Mouse (Mus musculus) common myeloid progenitor, adult 5-6 weeks (primary cell): Measurements from ENCODE around the gene Vasn. TPM values are rescaled to one million over a fixed set of nuclear protein-coding genes. Genes with fewer than 3 reads are reported as not detected.

Experiments used
- ATAC-seq: replicated peaks from 2 replicates; pipeline ENCODE4 v1.8.0; 2016; ENCODE audit warnings: low read depth, mild to moderate bottlenecking, moderate TSS enrichment, inconsistent platforms; ENCODE audit not compliant: poor library complexity, severe bottlenecking
- total RNA-seq: library from RNA; stranded (forward); fragments of 200-1000, 187-1606 nt; gene quantifications from 2 replicates; pipeline ENCODE4 v1.2.3, GENCODE M21; 2017

Vasn gene
- total RNA-seq, 1 experiment from 2014 or later, result 0.46 TPM

DNA sequence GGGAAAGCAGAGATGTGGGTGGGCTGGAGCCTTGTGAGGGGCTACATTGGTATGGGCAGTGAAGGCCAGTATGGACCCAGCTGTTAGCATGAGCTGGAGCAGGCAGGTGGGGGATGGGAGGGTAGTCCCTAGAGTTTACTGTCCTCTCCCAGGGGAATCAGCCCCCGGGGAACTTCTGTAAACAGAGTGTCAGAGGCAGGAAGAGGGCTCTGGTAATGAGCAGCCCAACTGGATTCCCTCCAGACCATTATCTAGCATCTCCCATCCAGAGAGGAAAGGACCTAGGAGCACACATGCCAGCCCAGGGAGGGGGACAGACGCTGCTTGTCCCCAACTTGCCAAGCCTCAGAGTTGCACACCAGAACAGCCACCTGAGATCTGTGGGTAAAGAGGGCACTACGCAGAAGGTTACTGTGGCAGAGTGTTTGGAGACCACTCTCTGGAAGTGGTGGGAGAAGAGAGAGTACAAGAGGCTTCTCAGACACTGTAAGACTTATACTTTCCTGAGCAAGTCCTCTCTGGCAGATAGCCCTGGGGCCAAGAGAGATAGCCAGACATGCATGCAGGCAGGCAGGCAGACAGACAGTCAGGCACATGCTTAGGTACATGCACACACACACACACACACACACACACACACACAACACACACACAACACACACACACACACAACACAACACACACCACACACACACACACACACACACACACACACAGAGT is 1.5 kb downstream of the Vasn start:
- no peak for ATAC-seq

DNA sequence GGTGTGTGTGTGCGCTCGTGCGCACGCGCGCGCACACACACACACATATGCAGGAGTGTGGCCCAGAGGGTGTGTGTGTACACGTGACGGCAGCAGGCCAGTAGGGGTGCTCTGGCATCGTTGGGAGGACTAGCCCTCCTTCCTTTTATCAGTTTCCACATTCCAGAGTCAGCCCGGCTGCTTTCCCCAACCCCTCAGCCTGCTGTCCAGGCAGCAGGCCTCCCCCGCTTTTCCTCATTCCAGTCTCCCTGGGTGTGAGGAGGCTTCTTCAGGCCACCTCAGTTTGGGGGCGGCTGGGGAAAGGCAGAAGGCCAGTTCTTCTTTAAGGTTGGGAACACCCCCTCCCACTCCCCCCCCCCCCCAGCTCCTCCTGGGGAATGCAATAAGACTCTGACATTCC is 2.4 kb downstream of the Vasn start:
- no peak for ATAC-seq

DNA sequence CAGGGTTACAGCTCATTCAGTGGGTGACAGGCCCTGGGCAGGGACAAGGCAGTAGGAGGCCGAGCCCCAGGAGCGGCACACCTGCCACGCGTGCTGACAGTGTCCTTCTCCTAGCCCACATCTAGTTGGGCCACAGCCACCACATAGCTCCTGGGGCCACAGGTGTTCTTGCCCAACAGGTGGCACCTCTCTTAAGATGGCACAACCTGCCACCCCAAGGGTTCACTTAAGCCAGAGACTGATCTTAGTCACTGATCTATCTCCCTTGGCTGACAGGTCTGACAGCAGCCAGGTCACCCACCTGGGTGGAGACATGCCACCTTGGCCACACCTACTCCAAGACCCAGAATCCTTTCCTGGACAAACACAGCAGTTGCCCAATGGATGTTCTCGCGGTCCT is 3.2 kb downstream of the Vasn start:
- no peak for ATAC-seq

DNA sequence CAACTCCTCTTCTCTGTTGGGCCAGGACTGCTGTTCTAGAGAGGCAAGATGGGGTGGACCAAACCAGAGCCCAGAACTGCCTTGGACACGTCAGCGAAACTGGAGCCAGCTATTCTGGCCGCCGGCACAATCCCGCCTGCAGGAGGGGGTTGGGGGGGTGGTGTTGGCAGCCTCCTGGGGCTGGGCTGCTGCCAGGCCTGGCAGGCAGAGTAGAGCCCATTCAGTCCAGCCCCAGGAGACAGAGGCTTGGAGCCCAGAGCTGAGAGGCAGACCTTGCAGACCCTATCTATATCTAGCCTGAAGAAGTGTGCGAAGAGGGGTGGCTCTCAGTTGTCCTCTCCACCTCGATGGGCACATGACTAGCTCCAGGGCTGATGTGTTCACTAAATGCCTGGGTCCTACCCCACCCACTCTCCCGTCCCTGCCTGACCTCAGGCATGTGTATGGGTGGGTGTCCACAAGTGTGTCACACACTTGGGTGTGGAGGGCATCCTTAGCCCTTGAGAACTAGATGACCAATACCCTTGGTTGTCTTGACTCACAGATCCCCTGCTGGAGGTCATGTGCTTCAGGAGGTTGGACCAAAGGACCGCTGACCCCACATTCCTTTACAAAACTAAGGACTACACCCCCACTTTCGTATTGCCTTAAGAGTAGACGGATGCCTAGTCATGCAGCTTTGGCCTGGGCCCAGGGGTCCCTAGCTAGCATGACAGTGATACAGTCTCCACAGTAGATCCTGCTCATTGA is 4.1 kb downstream of the Vasn start:
- no peak for ATAC-seq

DNA sequence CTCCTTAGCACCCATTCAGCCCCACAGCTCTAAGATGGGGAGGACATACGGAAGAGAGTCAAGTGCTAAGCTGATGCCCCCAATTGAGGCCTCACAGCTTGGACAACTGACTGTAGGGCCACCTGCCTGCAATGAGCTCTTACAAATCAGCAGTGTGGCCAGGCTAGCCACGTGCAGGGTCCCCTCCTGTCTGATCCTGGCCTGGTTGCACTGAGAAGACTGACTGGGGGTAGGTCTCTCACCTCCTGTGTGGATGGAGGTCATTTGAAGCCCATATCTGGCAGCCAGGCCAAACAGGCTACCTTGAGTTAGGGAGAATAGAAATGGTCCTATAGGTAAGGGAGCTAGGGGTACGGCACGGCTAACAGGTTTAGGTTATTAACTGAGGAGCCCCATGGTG is 6.1 kb downstream of the Vasn start:
- no peak for ATAC-seq

- ATAC-seq, result no peak
Observed at GRCm38 (mm10) chr16:4646831-4647230, 7.1 kb downstream of the Vasn start.

DNA sequence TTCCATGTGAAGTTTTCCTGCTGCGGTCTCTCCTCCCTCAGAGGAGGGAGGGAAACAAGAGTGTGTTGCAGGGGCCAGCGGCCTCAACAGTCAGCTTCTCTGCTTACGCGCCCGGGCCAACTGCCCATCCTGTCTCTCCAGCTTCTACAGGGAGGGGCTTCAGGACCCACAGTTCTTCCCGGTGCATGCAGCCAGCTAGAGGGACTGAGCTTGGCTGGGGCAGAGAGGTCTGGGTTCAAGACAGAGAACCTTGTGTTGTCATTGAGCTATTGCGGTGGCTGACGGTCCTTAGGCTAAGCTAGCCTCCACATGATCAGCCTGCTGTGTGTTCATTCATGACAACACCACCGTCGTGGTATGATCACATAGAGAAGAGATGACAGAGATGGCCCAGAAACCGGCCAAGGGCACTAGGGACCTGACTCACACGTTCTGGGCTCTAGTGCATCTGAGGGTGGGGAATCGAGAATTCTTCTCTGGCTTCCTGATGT is 8.0 kb downstream of the Vasn start:
- ATAC-seq, result no peak

- no peak for ATAC-seq
Observed at GRCm38 (mm10) chr16:4648416-4649023, 8.8 kb downstream of the Vasn start.

- no peak for ATAC-seq
Observed at GRCm38 (mm10) chr16:4649211-4649610, 9.5 kb downstream of the Vasn start.

- no peak for ATAC-seq
Observed at GRCm38 (mm10) chr16:4649692-4650091, 10.0 kb downstream of the Vasn start.

DNA sequence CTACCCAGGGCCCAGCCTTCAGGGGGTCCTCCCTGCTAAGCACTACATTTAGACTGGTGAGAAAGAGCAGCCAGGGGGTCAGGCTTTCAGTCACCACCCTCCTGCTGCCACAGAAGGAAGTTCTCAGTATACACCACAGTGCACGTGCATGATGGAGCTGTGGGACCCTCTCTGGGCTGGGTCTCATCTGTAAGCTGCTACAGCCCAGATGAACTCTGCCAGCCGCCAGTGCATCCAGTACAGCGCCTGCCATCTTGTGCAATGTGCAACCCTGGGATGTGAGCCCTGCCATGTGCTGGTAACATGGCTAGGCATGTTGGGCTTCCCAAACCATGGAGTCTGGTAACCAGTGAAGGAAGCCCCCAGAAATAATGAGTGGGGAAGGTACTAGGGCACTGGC is 10.4 kb downstream of the Vasn start:
- ATAC-seq, result no peak

GRCm38 (mm10) chr16:4651081-4651480 is 11.3 kb downstream of the Vasn start:
- ATAC-seq, result no peak

- ATAC-seq, result no peak
Observed at GRCm38 (mm10) chr16:4651624-4652023, 11.9 kb downstream of the Vasn start.

DNA sequence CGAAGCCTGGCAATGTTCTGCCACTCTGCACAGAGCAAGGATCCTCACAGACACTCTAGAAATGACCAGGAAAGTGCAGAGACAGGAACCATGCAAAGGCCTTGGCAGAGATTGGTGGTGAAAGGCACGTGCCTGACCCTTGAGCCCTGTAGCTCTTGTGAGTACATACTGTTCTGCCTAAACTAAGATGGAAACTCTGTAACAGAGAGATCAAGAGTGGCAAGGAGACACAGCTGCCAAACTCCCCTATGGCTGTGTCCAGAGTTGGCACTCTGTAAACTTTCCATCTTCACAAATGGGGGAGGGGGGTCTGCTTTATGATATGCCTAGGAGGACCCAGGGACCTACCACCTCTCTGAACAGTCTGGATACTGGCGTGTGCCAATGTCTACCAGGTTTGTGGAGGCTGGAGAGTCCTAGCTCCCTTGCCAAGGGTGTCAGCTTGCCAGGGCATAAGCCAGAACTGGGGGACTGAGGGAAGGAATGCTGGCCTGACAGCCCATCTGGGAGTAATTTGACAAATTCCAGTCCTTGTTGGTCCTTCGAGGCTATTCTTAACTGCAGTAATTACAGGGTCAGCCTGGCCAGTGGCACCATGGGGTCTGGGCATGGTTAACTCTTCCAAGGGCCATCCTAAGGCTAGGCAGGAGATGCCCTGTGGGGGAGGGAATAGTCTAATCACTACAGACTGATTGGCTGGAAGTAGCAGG is 13.1 kb downstream of the Vasn start:
- no peak for ATAC-seq

DNA sequence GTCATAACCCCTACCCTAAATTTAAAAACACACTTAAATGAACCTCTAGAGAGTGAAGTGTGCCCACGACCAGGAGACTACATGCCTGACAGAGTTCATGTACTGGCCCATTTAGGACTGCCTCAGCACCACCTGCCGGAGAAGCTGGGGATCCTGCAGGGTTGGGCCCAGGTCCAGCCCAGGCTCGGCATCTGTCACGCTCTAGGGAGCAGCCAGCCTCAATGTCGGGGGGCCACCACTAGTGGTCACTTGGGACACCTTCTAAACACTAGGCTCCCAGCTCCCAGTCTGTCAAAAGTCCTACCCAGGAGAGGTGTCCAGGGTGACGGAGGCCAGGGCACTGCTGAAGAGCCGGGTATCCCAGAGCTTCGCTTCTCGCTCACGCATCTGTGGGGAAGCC is 15.0 kb downstream of the Vasn start:
- no peak for ATAC-seq

DNA sequence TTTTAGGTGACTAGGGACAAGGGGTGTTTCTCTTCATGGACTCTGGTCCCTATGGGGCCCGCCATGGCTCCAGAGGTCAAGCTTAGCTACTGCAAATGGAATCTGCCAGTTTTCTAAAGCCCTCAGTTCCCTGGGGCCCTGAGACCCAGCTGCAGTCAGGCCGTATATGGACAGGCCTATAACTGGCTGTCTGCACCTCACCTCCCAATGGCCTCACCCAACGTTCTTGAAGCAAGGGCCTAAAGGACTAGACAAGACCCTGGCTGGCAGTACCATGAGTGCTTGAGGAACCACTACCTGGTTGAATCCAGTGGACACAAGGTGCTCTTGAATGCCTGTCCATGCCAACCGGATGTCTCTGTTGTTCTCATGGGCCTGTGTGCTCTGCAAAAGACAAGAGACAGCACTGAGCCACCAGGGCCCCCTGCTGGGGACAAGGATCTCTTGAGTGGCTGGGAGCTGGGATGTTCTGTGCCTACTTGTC is 15.6 kb downstream of the Vasn start:
- ATAC-seq, result no peak

DNA sequence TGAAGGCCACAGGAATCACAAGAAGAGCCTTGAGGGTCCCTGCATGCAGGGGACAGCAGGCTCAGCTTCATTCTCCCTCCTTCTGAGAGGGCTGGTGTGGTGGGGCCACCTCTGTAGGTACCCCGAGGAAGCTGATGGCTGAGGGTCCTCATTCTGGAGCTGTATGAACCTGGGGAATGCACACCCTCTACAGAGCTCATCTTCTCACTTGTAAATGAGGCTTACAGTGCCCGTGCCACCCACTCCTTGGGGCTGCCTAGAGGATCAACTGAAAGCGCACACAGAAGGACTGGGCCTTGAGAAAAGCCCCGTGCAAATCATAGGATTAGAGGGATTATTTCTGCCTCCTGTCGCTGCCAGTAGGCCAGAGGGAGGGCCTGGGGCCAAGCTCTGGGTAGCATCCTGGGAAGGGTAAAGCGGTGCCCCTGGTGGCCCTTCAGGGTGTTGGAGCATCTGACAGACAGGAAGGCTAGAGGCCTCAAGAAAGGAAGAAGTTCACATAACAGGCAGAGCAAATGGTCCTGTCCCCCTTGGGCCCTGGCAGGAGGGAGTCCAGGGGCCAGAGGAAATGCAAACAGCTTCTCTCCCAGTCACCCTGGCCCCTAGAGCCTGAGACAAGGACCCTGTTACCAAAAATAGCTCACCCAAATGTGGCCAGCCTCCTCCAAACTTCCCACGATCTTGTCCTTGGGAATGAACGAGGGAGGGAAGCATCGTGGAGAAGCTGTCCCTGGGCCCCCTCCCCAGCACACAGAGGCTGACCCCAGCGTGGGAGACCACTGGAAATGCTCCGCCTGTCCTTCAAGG is 16.2 kb downstream of the Vasn start:
- ATAC-seq, result peak; percentile 75

- no peak for ATAC-seq
Observed at GRCm38 (mm10) chr16:4656571-4657081, 16.9 kb downstream of the Vasn start.

DNA sequence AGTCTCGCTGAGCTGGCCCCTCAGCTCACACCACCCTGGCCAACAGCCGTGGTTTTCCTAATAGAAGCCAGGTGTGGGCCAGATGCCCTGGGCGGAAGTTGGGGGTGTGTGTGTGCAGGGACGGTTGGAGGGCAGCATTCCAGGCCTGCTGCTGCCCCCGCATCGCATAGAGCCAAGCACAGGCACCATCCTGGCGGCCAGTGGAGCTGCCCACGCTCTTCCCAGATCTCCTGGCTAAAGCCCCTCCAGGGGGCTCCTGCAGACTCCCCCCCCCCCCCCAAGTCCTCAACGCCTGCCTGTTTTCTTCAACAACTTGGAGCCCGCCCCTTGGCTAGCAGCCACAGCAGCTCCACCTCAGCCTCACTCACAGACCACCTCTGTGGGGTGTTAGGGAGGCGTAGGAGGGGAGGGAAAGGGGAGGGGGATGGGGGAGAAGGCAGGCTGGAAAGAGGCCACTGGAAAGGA is 19.1 kb downstream of the Vasn start:
- peak; percentile 26; the same call in 1 of the 2 replicates for ATAC-seq
